Mouse (Mus musculus): ENCODE data around the gene Olfr996. TPM values are rescaled to one million over a fixed set of nuclear protein-coding genes. Genes with fewer than 3 reads are reported as not detected.

Gene Olfr996
- not detected in 2 replicates for polyA plus RNA-seq (2015; fragmentation: Nextera tagmentation; extraction: Ambion mirVana)

GRCm38 (mm10) chr2:85578915-85579314, at the start of gene Olfr996:
Gene Olfr996 (plus strand): TSS chr2:85579215.

GRCm38 (mm10) chr2:85588648-85589047, 9.6 kb downstream of the Olfr996 start, which contains the start of gene Olfr998:
Gene Olfr998 (plus strand): TSS chr2:85588948.

GRCm38 (mm10) chr2:85611803-85612202, 32.8 kb downstream of the Olfr996 start, which contains the start of gene Olfr1000:
Gene Olfr1000 (minus strand): TSS chr2:85611903.

Other genes starting within 250 kb of the Olfr996 start
- gene Olfr987, start 239.9 kb upstream of the Olfr996 start, polyA plus RNA-seq (2015; fragmentation: Nextera tagmentation; extraction: Ambion mirVana) = not detected in 2 replicates
- gene Olfr988, start 216.0 kb upstream of the Olfr996 start, polyA plus RNA-seq (2015; fragmentation: Nextera tagmentation; extraction: Ambion mirVana) = not detected in 2 replicates
- not detected in 2 replicates for gene Olfr992, start 169.7 kb upstream of the Olfr996 start, polyA plus RNA-seq (2015; fragmentation: Nextera tagmentation; extraction: Ambion mirVana)
- not detected in 2 replicates for gene Olfr993, start 164.3 kb upstream of the Olfr996 start, polyA plus RNA-seq (2015; fragmentation: Nextera tagmentation; extraction: Ambion mirVana)
- not detected in 2 replicates for gene Olfr994, start 142.8 kb upstream of the Olfr996 start, polyA plus RNA-seq (2015; fragmentation: Nextera tagmentation; extraction: Ambion mirVana)
- gene Olfr995, start 135.6 kb upstream of the Olfr996 start, polyA plus RNA-seq (2015; fragmentation: Nextera tagmentation; extraction: Ambion mirVana) = not detected in 2 replicates
- 0.05 TPM in 1 of 2 replicates, not detected in the other for gene 4833423E24Rik, start 60.2 kb upstream of the Olfr996 start, polyA plus RNA-seq (2015; fragmentation: Nextera tagmentation; extraction: Ambion mirVana)
- not detected in 2 replicates for gene Olfr998, start 9.7 kb downstream of the Olfr996 start, polyA plus RNA-seq (2015; fragmentation: Nextera tagmentation; extraction: Ambion mirVana)
- gene Olfr1000, start 32.7 kb downstream of the Olfr996 start, polyA plus RNA-seq (2015; fragmentation: Nextera tagmentation; extraction: Ambion mirVana) = not detected in 2 replicates
- not detected in 2 replicates for gene Olfr1002, start 71.5 kb downstream of the Olfr996 start, polyA plus RNA-seq (2015; fragmentation: Nextera tagmentation; extraction: Ambion mirVana)
- gene Olfr154, start 85.2 kb downstream of the Olfr996 start, polyA plus RNA-seq (2015; fragmentation: Nextera tagmentation; extraction: Ambion mirVana) = not detected in 2 replicates
- not detected in 2 replicates for gene Olfr1006, start 99.6 kb downstream of the Olfr996 start, polyA plus RNA-seq (2015; fragmentation: Nextera tagmentation; extraction: Ambion mirVana)
- not detected in 2 replicates for gene Olfr1008, start 110.2 kb downstream of the Olfr996 start, polyA plus RNA-seq (2015; fragmentation: Nextera tagmentation; extraction: Ambion mirVana)
- gene Olfr1009, start 136.2 kb downstream of the Olfr996 start, polyA plus RNA-seq (2015; fragmentation: Nextera tagmentation; extraction: Ambion mirVana) = not detected in 2 replicates
- not detected in 2 replicates for gene Olfr1012, start 183.6 kb downstream of the Olfr996 start, polyA plus RNA-seq (2015; fragmentation: Nextera tagmentation; extraction: Ambion mirVana)
- not detected in 2 replicates for gene Olfr1013, start 187.9 kb downstream of the Olfr996 start, polyA plus RNA-seq (2015; fragmentation: Nextera tagmentation; extraction: Ambion mirVana)
- not detected in 2 replicates for gene Olfr1014, start 193.5 kb downstream of the Olfr996 start, polyA plus RNA-seq (2015; fragmentation: Nextera tagmentation; extraction: Ambion mirVana)
- not detected in 2 replicates for gene Olfr1015, start 202.8 kb downstream of the Olfr996 start, polyA plus RNA-seq (2015; fragmentation: Nextera tagmentation; extraction: Ambion mirVana)
- not detected in 2 replicates for gene Olfr1016, start 223.3 kb downstream of the Olfr996 start, polyA plus RNA-seq (2015; fragmentation: Nextera tagmentation; extraction: Ambion mirVana)
- gene Olfr1018, start 239.3 kb downstream of the Olfr996 start, polyA plus RNA-seq (2015; fragmentation: Nextera tagmentation; extraction: Ambion mirVana) = not detected in 2 replicates